Mouse (Mus musculus): Measurements from ENCODE around the gene Slc17a7. TPM values are rescaled to one million over a fixed set of nuclear protein-coding genes. Genes with fewer than 3 reads are reported as not detected.

The Slc17a7 gene
- polyA plus RNA-seq, 1 experiment, result 0.02 TPM

- H3K27me3 ChIP-seq (ENCODE audit: control insufficient read depth), result peaks cover 59% of the 10 kb centered on the region
Measured at GRCm38 (mm10) chr7:45213708-45214107, 50.0 kb downstream of the Slc17a7 start.

DNA sequence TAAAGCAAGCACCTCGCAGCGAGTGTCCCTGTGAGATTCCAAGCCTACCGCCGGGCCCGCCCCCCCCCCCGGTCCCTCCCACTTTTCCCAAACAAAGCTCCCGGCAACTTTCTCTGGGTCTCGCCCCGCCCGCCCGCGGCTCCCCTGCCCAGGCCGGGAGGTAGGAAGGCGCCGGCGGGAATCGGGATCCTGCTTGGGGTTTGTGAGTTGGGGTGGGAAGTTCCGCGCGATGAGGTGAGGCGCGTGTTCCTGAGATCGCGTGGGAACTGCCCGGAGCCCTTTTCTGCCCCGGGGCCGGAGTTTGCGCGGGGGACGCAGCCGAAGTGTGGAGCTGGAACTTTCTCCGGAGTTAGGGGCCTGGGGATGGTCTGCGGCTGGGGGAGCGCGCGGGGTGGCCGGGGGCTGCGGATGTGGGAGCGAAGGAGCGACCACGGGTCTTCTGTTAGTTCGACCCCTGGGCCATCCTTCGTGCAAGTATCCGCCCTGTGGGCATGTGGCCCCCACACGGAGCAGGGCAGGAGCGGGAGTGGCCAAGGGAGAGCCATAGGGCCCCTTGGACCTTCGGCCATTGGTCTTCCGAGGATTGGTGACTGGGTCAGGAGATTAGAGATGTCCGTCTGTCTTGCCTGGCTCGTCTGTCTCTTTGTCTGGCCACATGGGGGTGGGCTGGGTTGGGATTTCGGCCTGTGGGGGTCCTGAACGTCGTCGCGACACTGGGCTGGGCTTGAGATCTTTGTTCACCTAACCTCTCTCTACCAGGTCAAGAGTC is 52.1 kb downstream of the Slc17a7 start, which contains the start of gene Tead2:
Gene Tead2, plus strand, starts transcription at position 81 of the 769 bp plus-strand sequence.
- no peak for TF ChIP-seq TAL1 (IDR thresholded peaks at IDR 0.05; ENCODE audit: low read length)
- no peak for TF ChIP-seq GATA1 (IDR thresholded peaks at IDR 0.05; ENCODE audit: low read length)
- H3K9me3 ChIP-seq (ENCODE audit: control insufficient read depth, low read length), result no peaks in the 10 kb centered on the region
- peak within 1 kb of the TSS; percentile 37 for H3K4me3 ChIP-seq (replicated peaks)
- H3K4me1 ChIP-seq (ENCODE audit: control insufficient read depth), result peaks cover 20% of the 10 kb centered on the region
- no peaks in the 10 kb centered on the region for H3K36me3 ChIP-seq (ENCODE audit: control insufficient read depth)
- H3K27me3 ChIP-seq (ENCODE audit: control insufficient read depth), result peaks cover 53% of the 10 kb centered on the region

More at GRCm38 (mm10) chr7:45213708-45214107, 50.0 kb downstream of the Slc17a7 start:
- peaks cover 27% of the 10 kb centered on the region for H3K4me1 ChIP-seq (ENCODE audit: control insufficient read depth)
- no peaks in the 10 kb centered on the region for H3K36me3 ChIP-seq (ENCODE audit: control insufficient read depth)
- H3K4me3 ChIP-seq (replicated peaks), result no peak overlapping the region
- TF ChIP-seq GATA1 (IDR thresholded peaks at IDR 0.05; ENCODE audit: low read length) (no peak), TAL1 (IDR thresholded peaks at IDR 0.05; ENCODE audit: low read length) (no peak)
- H3K9me3 ChIP-seq (ENCODE audit: control insufficient read depth, low read length), result no peaks in the 10 kb centered on the region

GRCm38 (mm10) chr7:45216442-45217183 is 52.9 kb downstream of the Slc17a7 start:
- Histone ChIP-seq H3K9me3 (ENCODE audit: control insufficient read depth, low read length) (no peaks in the 10 kb centered on the region), H3K36me3 (ENCODE audit: control insufficient read depth) (no peaks in the 10 kb centered on the region), H3K4me1 (ENCODE audit: control insufficient read depth) (peaks cover 13% of the 10 kb centered on the region), H3K27me3 (ENCODE audit: control insufficient read depth) (peaks cover 45% of the 10 kb centered on the region), H3K4me3 (replicated peaks) (peak overlapping the region; percentile 37)
- TF ChIP-seq TAL1 (IDR thresholded peaks at IDR 0.05; ENCODE audit: low read length) (no peak), GATA1 (IDR thresholded peaks at IDR 0.05; ENCODE audit: low read length) (no peak)

DNA sequence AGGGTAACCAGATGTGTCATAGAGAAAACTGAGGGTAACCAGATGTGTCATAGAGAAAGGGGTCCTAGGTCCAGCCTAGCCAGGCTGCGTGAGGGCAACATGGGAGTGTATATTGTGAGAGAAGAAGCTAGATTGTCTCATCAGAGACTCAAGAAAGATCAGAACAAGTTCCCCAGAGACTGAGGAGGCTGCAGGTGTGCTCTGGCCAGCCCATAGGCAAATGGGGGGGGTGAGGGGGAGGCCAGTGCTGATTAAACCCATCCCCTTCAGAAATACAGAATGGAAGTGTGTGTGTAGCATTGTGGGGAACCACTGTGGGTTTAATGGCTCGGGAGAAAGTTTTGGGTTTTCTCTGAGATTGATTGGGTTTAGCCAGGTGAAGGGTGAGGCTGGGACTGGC is 57.9 kb downstream of the Slc17a7 start:
- no peaks in the 10 kb centered on the region for H3K36me3 ChIP-seq (ENCODE audit: control insufficient read depth)
- no peaks in the 10 kb centered on the region for H3K4me1 ChIP-seq (ENCODE audit: control insufficient read depth)
- no peak for TF ChIP-seq TAL1 (IDR thresholded peaks at IDR 0.05; ENCODE audit: low read length)
- TF ChIP-seq GATA1 (IDR thresholded peaks at IDR 0.05; ENCODE audit: low read length), result no peak
- H3K9me3 ChIP-seq (ENCODE audit: control insufficient read depth, low read length), result no peaks in the 10 kb centered on the region
- H3K27me3 ChIP-seq (ENCODE audit: control insufficient read depth), result peaks cover 10% of the 10 kb centered on the region
- no peak overlapping the region for H3K4me3 ChIP-seq (replicated peaks)

DNA sequence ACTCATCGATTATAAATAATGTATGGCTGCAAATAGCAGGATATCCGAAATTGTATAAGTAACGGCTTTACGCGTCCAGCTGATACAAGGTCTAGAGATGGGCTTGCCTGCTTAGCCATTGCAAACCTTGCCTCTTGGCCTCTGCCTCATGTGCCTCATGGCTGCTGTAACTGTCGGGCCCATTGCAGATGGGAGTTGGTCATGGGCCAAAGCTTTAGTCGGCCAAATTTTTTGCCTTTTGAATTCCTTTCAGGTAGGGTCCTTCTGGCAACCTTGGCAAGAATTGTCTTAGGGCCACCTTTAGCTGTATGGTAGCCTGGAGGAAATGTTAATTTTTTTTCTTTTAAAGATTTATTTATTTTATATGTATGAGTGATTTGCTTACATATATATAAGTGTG is 61.1 kb downstream of the Slc17a7 start:
- TF ChIP-seq GATA1 (IDR thresholded peaks at IDR 0.05; ENCODE audit: low read length) (no peak), TAL1 (IDR thresholded peaks at IDR 0.05; ENCODE audit: low read length) (no peak)
- Histone ChIP-seq H3K9me3 (ENCODE audit: control insufficient read depth, low read length) (no peaks in the 10 kb centered on the region), H3K27me3 (ENCODE audit: control insufficient read depth) (no peaks in the 10 kb centered on the region), H3K4me1 (ENCODE audit: control insufficient read depth) (no peaks in the 10 kb centered on the region), H3K36me3 (ENCODE audit: control insufficient read depth) (no peaks in the 10 kb centered on the region; the same call in 1 of the 2 replicates), H3K4me3 (replicated peaks) (no peak overlapping the region)

Other genes starting within 250 kb of the Slc17a7 start
- 48.1 and 53.1 TPM in 2 replicates for gene Ap2a1, start 234.5 kb upstream of the Slc17a7 start, polyA plus RNA-seq (2012)
- not detected in 2 replicates for gene Tsks, start 220.7 kb upstream of the Slc17a7 start, polyA plus RNA-seq (2012)
- 0.05 and 0.07 TPM in 2 replicates for gene Cpt1c, start 189.1 kb upstream of the Slc17a7 start, polyA plus RNA-seq (2012)
- gene Prmt1, start 177.4 kb upstream of the Slc17a7 start, polyA plus RNA-seq (2012), result 4.3 and 4.9 TPM in 2 replicates
- gene Irf3, start 166.3 kb upstream of the Slc17a7 start, polyA plus RNA-seq (2012), result 10.4 and 10.6 TPM in 2 replicates
- 6.1 and 6.4 TPM in 2 replicates for gene Bcl2l12, start 165.2 kb upstream of the Slc17a7 start, polyA plus RNA-seq (2012)
- gene Scaf1, start 147.6 kb upstream of the Slc17a7 start, polyA plus RNA-seq (2012), result 29.6 and 31.0 TPM in 2 replicates
- 0.45 and 0.53 TPM in 2 replicates for gene Rras, start 146.0 kb upstream of the Slc17a7 start, polyA plus RNA-seq (2012)
- 1.6 and 2.9 TPM in 2 replicates for gene Prr12, start 111.1 kb upstream of the Slc17a7 start, polyA plus RNA-seq (2012)
- 12.5 and 14.9 TPM in 2 replicates for gene Nosip, start 101.5 kb upstream of the Slc17a7 start, polyA plus RNA-seq (2012)
- gene Prrg2, start 101.3 kb upstream of the Slc17a7 start, polyA plus RNA-seq (2012), result 3.0 and 3.6 TPM in 2 replicates
- 0.86 and 0.91 TPM in 2 replicates for gene Rcn3, start 71.7 kb upstream of the Slc17a7 start, polyA plus RNA-seq (2012)
- gene Fcgrt, start 60.1 kb upstream of the Slc17a7 start, polyA plus RNA-seq (2012), result 1.0 TPM in 2 replicates
- 22.2 and 23.5 TPM in 2 replicates for gene Rps11, start 39.5 kb upstream of the Slc17a7 start, polyA plus RNA-seq (2012)
- gene Rpl13a, start 35.2 kb upstream of the Slc17a7 start, polyA plus RNA-seq (2012), result 438 and 543 TPM in 2 replicates
- gene Gm45713, start 27.7 kb upstream of the Slc17a7 start, polyA plus RNA-seq (2012), result not detected in 2 replicates
- gene Flt3l, start 27.5 kb upstream of the Slc17a7 start, polyA plus RNA-seq (2012), result 1.7 TPM in 2 replicates
- gene Pih1d1, start 9.6 kb upstream of the Slc17a7 start, polyA plus RNA-seq (2012), result 6.2 and 7.2 TPM in 2 replicates
- gene Aldh16a1, start 9.4 kb upstream of the Slc17a7 start, polyA plus RNA-seq (2012), result 13.5 and 16.3 TPM in 2 replicates
- not detected in 2 replicates for gene Gfy, start 15.6 kb downstream of the Slc17a7 start, polyA plus RNA-seq (2012)
- gene Pth2, start 17.0 kb downstream of the Slc17a7 start, polyA plus RNA-seq (2012), result not detected in 2 replicates
- 0.05 TPM in 1 of 2 replicates, not detected in the other for gene Ccdc155, start 40.9 kb downstream of the Slc17a7 start, polyA plus RNA-seq (2012)
- 0.55 and 0.60 TPM in 2 replicates for gene Dkkl1, start 48.2 kb downstream of the Slc17a7 start, polyA plus RNA-seq (2012)
- gene Tead2, start 51.8 kb downstream of the Slc17a7 start, polyA plus RNA-seq (2012), result 0.06 and 0.10 TPM in 2 replicates
- gene Cd37, start 75.2 kb downstream of the Slc17a7 start, polyA plus RNA-seq (2012), result 0.70 and 1.2 TPM in 2 replicates
- not detected in 2 replicates for gene Slc6a16, start 77.1 kb downstream of the Slc17a7 start, polyA plus RNA-seq (2012)
- gene Slc6a21, start 113.6 kb downstream of the Slc17a7 start, polyA plus RNA-seq (2012), result not detected in 2 replicates
- 0.02 and 0.04 TPM in 2 replicates for gene Trpm4, start 169.8 kb downstream of the Slc17a7 start, polyA plus RNA-seq (2012)
- gene Hrc, start 171.3 kb downstream of the Slc17a7 start, polyA plus RNA-seq (2012), result not detected in 2 replicates
- 0.13 and 0.33 TPM in 2 replicates for gene Ppfia3, start 203.1 kb downstream of the Slc17a7 start, polyA plus RNA-seq (2012)
- 0.18 TPM in 1 of 2 replicates, not detected in the other for gene Lin7b, start 206.6 kb downstream of the Slc17a7 start, polyA plus RNA-seq (2012)
- 68.0 and 79.6 TPM in 2 replicates for gene Snrnp70, start 231.8 kb downstream of the Slc17a7 start, polyA plus RNA-seq (2012)
- not detected in 2 replicates for gene Kcna7, start 241.7 kb downstream of the Slc17a7 start, polyA plus RNA-seq (2012)
- gene Ntf5, start 249.7 kb downstream of the Slc17a7 start, polyA plus RNA-seq (2012), result not detected in 2 replicates